Mouse (Mus musculus) G1E (cell line): ENCODE measurements around the gene Abcf2.

ENCODE experiments used
- CTCF ChIP-seq: IDR thresholded peaks from 2 replicates; pipeline ENCODE4 v1.5.1; 2012; ENCODE audit warnings: low read depth, low read length, inconsistent platforms, mixed read lengths
- GATA1 ChIP-seq: IDR thresholded peaks from 2 replicates; pipeline ENCODE4 v1.6.1; 2012; ENCODE audit warnings: borderline replicate concordance, low read length, inconsistent platforms, mixed read lengths
- GATA2 ChIP-seq: IDR thresholded peaks from 2 replicates; pipeline ENCODE4 v1.6.1; 2012; ENCODE audit warnings: low read depth, low read length, inconsistent platforms, borderline replicate concordance

GRCm38 (mm10) chr5:24534292-24534691, 43.0 kb downstream of the Abcf2 start:
- TF ChIP-seq GATA1, result no peak
- TF ChIP-seq CTCF, result no peak
- no peak for TF ChIP-seq GATA2
